Mouse (Mus musculus) A20 (cell line): ENCODE measurements around the gene Stard7.
A peak's percentile ranks its signal among the peaks of the same experiment; 100 is the strongest.
"Not testable (repeated sequence)": the region's sequence is repeated elsewhere in the genome, so short reads cannot be mapped to it uniquely, and the experiment has no call there.

Experiments used
- DNase-seq: peaks from one replicate; pipeline ENCODE4 v3.0.0-alpha.2; 2011; ENCODE audit warnings: low read depth, low spot score

Gene Stard7

DNA sequence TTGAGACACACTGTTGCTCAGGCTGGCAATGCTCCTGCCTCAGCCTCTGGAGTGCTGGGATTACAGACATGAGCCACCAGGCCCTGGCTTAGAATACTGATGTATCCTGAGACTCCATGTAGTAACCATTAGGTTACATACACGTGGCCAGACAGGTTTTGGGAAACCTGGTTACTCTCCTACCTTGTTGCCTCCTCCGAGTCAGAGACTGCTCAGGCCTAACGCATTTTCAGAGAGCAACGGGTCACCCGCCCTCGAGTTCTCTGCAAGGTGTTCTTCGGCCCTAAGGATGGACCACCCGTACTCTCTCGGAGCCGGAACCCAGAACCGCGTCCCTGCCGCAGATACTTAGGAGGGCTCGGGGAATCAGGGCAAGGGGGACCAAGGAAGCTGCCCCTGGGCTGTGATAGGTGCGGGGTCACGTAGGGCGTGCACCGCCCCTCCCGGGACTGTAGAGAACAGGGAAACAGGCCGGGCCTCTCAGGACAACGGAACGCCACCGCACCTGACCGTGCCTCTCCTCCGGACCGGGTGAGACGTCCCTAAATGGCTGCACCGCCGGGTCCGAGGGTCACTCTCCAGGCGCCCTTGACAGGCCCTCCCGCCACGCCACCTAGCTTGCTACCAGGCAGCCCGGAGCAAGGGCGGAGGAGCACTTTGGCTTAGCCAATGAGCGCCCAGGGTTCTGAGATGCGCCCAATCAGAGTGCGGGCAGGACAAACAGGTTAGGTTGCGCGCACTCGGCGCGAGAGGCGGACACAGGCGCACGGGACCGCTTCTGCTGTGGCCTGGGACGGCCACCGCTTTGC lies at the start of gene Stard7:
Gene Stard7, plus strand, starts transcription at position 728 of the 809 bp plus-strand sequence.
- DNase-seq: peak; percentile 99

DNA sequence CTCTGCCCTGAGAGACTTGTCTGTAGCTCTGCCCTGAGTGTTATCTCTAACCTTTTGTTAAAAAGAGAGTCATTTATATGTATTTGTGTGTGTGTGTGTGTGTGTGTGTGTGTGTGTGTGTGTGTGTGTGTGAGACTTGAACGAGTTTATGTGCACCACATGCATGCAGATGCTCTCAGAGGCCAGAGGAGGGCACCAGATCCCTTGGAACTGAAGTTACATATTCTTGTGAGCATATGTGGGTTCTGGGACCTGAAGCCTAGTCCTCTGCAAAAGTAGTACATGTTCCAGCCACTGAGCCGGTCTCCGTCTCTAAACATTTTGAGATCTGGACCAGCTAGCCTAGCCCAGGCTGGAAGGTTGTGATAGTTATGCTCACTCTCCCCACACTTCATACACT lies 44.8 kb upstream of the Stard7 start:
- DNase-seq: no peak

DNA sequence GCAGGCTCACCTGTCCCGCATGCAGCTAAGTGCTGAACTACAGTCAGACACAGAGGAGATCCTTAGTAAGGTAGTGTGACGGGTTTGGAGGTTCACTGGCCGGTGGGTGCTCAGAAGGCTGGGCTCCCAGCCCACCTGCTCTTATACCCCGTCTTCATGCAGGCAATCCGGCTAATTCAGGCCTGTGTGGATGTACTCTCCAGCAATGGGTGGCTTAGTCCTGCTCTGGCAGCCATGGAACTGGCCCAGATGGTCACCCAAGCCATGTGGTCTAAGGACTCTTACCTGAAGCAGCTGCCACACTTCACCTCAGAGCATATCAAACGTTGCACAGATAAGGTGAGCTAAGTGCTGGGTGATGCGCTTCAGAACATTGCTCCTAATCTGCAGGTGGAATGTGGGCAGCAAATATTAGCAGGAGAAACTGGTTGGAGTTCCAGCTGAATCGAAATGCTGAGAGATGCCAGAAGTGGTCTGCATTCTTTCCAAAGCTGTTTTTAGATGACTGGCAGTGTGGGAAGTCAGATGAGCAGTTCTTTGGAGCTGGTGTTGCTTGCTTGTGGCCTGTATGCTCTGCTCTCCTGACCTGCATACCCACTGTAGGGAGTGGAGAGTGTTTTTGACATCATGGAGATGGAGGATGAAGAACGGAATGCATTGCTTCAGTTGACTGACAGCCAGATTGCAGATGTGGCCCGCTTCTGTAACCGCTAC lies 32.0 kb upstream of the Stard7 start:
- DNase-seq: no peak

DNA sequence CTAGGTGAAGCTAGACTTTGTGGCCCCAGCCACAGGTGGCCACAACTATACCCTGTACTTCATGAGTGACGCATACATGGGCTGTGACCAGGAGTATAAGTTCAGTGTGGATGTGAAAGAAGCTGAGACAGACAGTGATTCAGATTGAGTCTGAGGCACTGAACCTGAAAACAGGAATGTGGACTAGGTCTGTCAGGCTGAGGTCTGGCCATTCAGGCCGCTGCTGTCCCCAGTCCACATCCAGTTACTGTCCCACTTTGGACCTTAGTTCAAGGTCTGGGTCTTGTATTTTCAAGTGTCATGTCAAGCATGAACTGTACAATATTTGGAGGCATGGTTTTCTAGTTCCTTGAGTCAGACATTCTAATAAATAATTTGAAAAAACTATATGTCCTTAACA lies 30.0 kb upstream of the Stard7 start:
- DNase-seq: no peak

DNA sequence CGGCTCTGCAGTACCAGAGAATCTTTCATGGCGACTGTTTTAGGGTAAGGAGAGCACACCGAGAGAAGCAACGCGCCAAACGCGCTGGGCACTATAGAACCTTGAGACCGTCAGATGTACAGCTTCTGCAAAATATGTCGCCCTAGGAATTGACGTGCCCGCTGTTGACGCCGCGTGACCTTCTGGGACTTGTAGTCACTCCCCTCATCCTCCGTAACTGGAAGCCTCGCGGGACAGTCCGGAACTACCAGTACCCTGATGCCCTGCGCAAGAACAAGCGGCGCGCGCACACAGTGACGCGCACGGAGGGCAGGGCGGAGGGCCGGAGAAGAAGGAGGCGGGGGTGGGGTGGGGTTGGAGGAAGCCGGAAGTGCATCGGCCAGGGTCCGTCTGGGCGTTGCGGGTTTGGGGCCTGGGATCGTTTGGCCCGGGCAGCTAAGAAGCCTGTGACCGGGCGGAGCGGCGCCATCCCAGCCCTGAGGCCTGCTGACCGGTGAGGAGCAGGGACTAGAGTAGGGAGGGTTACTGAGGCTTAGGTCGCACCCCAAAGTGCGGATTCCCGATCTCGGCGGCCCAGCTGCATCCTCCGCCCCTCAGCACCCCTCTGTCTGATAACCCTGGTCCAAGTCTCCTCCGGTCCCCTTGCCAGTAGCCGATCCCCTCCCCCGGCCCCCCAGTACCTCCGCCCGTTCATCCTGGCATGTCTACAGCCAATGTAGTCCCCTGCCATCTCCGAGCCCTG lies 22.3 kb upstream of the Stard7 start, which contains the start of the genes Ciao1 and Tmem127:
Gene Ciao1, minus strand, starts transcription at position 225 of the 742 bp plus-strand sequence.
Gene Tmem127, plus strand, starts transcription at position 317 of the 742 bp plus-strand sequence.
- peak; percentile 99 for DNase-seq

DNA sequence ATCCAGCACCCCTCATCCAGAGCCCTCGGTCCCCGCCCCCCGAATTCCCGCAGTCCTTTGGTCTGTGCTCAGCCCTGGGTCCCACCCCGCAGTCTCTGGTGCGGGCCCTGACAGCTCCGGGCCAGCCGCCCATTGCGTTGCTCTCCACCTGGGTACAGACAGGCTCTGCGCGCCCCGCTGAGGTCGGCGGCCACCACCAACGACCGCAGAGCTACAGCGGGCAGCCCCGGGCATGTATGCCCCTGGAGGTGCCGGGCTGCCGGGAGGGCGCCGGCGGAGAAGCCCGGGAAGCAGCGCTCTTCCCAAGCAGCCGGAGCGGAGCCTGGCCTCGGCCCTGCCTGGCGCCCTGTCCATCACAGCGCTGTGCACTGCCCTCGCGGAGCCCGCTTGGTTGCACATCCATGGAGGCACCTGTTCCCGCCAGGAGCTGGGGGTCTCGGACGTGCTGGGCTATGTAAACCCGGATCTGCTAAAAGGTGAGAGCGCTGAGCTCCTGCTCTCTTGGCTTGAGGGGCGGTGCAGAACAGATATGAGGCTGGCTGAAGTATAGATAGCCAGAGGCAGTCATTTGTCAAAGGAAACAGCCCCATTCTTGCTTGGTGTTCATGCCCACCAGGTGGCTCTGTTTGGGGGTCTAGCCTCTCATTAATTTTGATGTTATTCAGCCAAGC lies 21.5 kb upstream of the Stard7 start:
- DNase-seq: peak; percentile 69

DNA sequence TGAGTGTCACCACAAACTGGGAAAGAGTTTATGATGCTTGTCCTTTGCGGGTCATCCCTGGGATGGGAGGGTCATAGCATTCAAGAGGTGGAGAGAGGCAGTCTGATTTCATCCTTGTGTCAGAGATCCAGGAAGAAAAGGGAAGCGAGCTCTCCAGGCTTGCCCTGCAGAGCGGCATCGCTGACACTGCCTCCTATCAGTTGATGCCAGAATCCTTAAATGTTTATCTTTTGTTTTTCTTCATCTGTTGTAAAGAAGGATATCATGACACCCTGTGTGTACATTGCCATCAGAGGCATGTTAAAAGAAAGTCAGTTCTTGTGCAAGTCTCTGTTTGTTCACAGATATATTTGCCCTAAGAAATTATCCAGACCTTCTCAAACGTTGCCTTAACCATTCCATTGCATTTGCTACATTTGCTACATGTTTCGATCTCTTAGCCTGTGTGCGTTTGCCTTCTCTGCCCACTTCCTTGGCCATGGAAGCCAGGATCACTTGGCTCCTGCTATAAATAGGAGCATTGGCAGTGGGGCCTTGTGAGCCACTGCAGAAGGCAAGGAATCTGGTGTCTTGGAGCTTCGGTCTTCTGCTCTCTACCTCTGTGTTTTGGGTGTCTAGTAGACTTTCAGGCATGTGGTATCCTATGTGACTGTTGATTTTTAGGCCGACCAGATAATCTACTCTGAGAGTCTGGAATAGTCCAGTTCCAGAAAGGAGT lies 19.6 kb upstream of the Stard7 start:
- DNase-seq: no peak

DNA sequence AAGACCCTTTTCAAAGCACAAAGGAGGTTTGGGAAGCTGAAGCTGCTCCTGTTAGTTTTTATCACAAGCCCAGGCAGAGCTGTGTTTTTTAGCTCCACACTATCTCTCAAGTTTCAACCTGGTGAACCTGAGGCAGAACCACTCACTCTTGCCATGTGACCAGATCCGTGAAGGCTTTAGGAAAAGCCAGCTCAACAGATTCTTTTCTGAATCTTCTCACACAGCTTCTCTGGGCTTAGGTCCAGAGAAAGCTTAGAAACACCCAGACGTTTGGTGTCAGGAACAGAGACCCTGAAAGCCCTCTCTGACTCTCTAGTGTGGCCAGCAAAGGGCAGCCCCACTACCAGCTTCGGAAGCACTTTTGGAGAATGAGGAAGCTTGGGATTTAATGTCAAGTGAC lies 18.6 kb upstream of the Stard7 start:
- DNase-seq: no peak

DNA sequence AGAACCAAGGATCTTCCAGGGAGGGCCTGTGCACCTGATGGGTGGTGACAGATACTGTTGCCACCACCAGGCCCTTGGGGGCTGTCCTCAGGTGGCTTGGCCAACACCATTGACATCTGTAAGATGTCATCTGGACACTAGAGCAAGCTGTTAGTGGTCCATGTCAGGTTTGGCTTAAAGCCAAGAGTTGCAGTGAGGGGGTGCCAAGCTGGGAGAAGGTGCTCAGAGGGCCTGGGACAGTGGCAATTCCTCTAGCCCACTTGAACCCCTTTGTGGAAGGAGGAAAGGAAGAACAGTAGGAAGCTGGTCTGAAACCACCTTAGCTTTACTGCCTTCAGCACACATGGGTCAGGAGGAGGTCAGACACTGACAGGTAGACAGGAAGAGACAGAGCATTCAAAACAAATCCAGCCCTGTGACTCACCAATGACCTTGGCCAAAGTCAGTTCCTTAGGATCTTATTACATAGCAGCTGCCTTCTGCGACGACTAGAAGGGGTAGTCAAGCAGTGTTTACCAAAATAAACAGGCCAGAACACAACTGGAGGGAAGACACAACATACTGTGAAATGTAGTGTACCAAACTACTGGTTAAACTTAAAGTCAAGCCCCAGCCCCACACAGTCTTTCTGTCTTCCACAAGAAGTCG lies 18.0 kb upstream of the Stard7 start:
- DNase-seq: no peak

DNA sequence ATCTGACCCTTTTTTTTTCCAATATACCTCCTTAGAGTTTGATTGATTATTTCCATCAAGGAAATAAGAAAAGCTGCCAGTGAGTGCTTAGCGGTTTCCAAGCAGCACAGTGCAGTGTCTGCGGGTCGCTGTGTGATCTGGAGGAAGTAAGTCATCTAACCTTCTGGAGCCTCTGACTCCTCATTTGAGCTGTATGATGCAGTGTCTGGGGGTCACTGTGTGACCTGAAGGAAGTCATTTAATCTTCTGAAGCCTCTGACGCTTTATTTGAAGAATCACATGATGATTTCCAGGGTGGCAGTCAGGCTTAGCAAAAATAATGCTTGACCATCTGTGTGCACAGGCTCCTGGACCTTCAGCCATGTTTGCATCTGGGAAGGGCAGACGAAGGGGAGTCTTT lies 17.2 kb upstream of the Stard7 start:
- DNase-seq: no peak

DNA sequence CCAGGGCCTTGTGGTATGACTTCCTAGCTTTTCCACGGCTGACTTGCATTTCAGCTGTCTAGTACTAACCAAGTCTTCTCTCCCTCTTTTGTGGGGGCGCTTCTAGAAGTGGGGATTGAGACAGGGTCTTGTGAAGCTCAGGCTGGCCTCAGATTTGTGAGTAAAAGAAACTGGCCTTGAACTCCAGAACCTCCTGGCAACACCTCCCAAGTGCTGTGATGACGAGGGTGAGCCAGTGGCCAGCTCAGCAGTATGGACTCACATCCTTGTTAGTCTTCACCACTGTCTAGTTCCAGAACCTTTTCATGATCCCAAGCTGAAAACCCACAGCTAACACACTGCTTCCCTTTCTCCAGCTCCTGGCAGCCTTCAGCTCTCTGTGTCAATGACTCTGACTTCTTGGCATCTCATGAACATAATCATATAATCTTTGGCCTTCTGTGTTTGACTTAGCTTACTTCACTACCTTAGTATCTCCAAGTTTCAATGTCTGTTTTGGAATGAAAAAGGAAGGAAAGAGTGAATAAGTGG lies 15.3 kb upstream of the Stard7 start:
- DNase-seq: no peak

DNA sequence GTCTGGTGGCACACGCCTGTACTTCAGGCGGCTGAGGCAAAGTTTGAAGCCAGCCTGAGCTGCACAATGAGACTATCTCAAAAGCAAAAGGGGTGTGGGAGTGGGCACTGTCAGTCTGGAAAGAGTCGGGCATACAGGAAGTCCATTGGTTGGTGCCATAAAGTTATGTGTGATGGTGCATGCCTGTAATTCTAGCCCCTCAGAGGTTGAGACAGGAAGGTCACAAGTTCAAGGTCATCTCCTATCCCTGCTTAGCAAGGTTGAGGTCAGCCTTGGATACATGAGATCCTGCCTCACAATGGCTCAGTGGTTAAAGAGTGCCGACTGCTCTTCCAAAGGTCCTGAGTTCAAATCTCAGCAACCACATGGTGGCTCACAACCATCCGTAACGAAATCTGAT lies 14.7 kb upstream of the Stard7 start:
- DNase-seq: no peak

DNA sequence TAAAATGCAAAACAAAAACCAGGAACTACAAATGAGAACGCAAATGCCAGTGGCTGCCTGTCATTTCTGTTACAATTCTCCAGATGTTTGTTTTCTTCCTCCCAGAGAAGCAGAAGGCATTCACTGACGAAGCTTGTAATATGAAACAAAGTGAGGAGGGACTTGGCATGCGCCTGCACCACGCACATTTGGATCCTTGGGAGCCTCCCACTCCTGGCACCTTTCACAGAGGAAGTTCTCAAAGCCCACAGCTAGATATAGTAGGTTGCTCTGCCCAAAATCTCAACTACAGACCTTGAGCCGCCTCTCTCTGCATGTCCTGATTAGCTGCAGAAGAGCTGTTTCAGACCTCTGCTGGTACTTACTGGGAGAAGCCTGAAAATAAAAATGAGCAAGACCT lies 10.7 kb upstream of the Stard7 start:
- no peak for DNase-seq

DNA sequence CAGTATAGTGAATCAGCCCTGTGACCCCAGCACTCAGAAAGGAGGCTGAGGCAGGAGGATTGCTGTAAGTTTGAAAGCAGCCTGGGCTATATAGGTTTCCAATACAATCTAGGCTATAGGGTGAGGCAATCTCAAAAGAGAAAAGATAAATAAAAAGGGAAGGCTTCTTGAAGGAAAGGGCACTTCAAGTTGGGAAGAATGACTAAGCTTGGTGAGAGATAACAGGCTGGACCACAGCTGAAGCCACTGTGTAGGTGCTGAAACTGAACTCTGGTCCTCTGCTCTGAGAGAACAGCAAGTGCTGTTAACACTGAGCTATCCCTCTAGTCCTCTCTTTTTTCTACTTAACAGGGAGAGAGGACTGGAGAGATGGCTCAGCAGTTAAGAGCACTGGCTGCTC lies 7.5 kb upstream of the Stard7 start:
- DNase-seq: no peak

DNA sequence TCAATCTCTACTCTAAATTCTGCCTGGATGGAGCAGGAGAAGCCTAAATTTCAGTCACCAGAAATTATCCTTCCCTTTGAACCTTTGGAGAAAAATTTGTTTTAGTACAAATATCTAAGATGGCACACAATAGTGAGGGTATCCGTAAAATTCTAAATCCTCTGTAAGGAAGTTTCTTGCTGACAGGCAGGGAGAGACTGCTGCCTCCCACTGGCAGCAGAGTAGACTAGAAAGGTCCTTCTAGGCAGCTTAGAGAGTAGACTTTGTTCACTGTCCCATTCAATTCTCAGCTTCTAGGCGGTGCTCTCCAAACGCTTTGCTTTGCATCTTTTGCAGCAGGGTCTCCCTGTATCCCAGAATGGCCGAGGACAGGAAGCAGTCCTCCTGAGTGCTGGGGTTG lies 2.2 kb upstream of the Stard7 start:
- DNase-seq: no peak

DNA sequence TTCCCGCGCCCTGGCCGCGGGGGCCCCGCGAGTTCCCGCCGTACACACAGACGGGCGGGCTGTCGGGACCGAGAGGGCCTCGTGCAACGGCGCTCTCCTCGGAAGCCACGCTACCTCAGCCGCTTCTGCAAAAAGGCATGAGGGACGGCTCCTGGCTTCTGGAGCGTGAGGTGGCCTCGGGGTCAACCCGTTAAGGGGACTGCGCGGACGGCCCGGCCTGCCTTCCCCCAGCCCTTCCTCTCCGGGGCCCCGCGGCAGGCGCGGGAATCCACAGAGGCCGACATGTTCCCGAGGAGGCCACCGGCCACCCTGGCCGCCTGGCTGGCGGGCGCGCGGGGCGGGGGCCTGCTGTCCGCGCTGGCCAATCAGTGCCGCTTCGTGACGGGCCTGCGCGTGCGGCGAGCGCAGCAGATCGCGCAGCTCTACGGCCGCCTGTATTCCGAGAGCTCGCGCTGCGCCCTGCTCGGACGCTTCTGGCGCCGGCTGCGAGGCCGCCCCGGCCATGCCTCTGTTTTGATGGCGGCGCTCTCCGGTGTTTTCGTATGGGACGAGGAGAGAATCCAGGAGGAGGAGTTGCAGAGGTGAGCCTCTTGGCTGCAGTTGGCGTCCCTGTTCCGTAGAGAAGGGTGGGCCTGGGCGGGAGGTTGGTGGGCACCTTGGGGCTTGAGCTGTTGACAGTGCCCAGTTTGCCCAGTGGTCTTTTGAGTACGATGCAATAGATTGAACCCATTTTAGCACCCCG lies 453 bp downstream of the Stard7 start:
- DNase-seq: peak; percentile 93

DNA sequence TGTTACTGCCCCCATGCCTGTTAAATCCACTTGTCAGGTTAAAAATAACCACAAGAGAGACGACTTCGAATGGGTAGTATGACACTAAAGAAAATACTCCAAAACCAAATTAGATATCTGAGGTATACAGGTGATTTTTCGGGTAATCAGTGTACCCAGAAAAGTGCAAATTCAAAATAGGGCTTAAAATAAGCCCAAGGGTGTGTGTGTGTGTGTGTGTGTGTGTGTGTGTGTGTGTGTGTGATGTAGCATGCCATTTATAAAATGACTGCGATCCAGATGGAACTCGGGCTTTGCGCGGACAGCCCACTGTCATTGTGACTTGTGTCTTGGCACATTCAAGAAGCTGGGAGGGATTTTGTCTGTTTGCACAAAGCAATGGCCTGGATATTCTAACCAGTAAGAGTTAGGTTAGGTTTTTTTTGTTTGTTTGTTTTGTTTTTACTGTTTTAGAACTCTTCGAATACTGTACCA lies 1.1 kb downstream of the Stard7 start:
- no peak for DNase-seq

DNA sequence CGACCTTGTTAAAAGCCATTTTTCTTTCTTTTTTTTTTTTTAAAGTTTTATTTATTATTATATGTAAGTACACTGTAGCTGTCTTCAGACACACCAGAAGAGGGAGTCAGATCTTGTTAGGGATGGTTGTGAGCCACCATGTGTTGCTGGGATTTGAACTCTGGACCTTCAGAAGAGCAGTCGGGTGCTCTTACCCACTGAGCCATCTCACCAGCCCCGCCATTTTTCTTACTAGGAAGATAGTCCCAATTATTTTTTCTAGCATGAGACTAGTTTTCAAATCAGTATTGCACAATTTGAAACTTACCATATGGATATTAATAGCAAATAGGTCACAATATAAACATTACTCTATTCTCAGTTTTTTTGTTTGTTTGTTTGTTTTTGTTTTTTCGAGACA lies 2.0 kb downstream of the Stard7 start:
- DNase-seq: not testable (repeated sequence)

DNA sequence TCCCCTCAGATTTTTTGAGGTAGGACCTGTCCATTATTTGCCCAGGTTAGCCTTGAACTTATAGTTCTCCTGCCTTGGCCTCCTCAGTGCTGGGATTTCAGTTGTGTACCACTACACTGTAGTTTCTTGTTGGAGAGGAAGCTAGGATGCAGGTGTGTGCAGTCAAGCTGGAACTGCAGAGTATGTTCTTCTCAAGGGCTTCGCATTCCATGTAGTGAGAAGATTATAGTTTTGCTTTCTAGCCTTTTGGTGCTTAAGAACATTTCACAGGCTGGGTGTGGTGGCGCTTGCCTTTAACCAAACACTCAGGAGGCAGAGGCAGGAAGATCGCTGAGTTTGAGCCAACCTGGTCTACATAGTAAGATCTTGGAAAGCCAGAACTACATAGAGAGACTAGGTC lies 2.8 kb downstream of the Stard7 start:
- peak; percentile 70 for DNase-seq
